9 mouse cellular contexts compared by ENCODE assay signal in genomic region chr11:98284230-98284629, GRCm38 (mm10). TPM values are rescaled to one million over a fixed set of nuclear protein-coding genes. Genes with fewer than 3 reads are reported as not detected.
DNase-seq lines count a peak whose midpoint lies in the region; ATAC-seq and TF ChIP-seq lines count a peak whose summit lies in the region.
"Had no signal": no experiment of that assay in that cellular context is flagged by ENCODE, and none has a peak within 500 bp of the region (broad histone marks: within the 10 kb centered on the region; RNA-seq: fewer than 3 reads in every experiment).

No protein-coding gene starts in this region.

- peaks cover 6% of the 10 kb centered on the region for H3K4me1 ChIP-seq in cerebellum, adult 2 months (ENCODE audit: control insufficient read depth, insufficient read depth, low read length)
- H3K4me1 ChIP-seq in hindbrain, embryonic 16.5 days (ENCODE audit: control insufficient read depth, insufficient read depth, low read depth, low read length) = peaks cover 22% of the 10 kb centered on the region

- peak overlapping the region; percentile 42 for H3K9ac ChIP-seq in hindbrain, embryonic 16.5 days (ENCODE audit: low read depth, low read length)

- ATAC-seq in cerebellum, adult (ENCODE audit: insufficient number of reproducible peaks, low FRiP score, low TSS enrichment) = no peak; the same call in 1 of the 2 replicates
- ATAC-seq in hindbrain, embryonic 16.5 days = peak; percentile 81

- peak; percentile 52 to 54 for DNase-seq in cerebellum, adult 2 months
- peak; percentile 57 to 64 for DNase-seq in right cerebral cortex, adult 2 months (ENCODE audit: low spot score in 2 of 2)
- DNase-seq in right cerebral cortex, postnatal 36 days (ENCODE audit: low spot score in 2 of 2) = no peak
- DNase-seq in mesoderm, embryonic 11.5 days (ENCODE audit: low read depth, low spot score) = peak; percentile 45
- DNase-seq in thymus, postnatal 36 days = peak; percentile 8 to 14
- DNase-seq in gastrocnemius, postnatal 4 days (ENCODE audit: low spot score in 2 of 2) = no peak

- 3% methylated on average over 15 of the region's 17 CpGs for WGBS in cerebellum, adult 2 months
- 2% methylated on average over 17 of the region's 17 CpGs for WGBS in hindbrain, embryonic 16.5 days

- peak overlapping the region; percentile 50 for H3K4me3 ChIP-seq in cerebellum, adult 2 months (replicated peaks; ENCODE audit: insufficient read depth, low read depth, low read length)
- H3K4me3 ChIP-seq in hindbrain, embryonic 16.5 days (ENCODE audit: low read length) = peak overlapping the region; percentile 26
- H3K4me3 ChIP-seq: erythroblast, embryonic 14.5 days had no signal

- no peak for TF ChIP-seq CTCF in cerebellum, adult 2 months (IDR thresholded peaks at IDR 0.05; ENCODE audit: borderline replicate concordance, insufficient read depth, low read depth, low read length)

- no peaks in the 10 kb centered on the region for H3K27me3 ChIP-seq in cerebellum, adult 2 months (ENCODE audit: control insufficient read depth, insufficient read depth, low read length)
- H3K27me3 ChIP-seq in hindbrain, embryonic 16.5 days (replicated peaks; ENCODE audit: control insufficient read depth, insufficient read depth, low read length) = no peaks in the 10 kb centered on the region

- no peak overlapping the region for H3K27ac ChIP-seq in cerebellum, adult 2 months (ENCODE audit: insufficient read depth, low read length)
- H3K27ac ChIP-seq in hindbrain, embryonic 16.5 days (ENCODE audit: low read depth, low read length) = peak overlapping the region; percentile 79

- H3K36me3 ChIP-seq in hindbrain, embryonic 16.5 days (ENCODE audit: control insufficient read depth, insufficient read depth, low read length) = no peaks in the 10 kb centered on the region

- no peak for TF ChIP-seq POLR2A in cerebellum, adult 2 months (IDR thresholded peaks at IDR 0.05; ENCODE audit: borderline replicate concordance, insufficient read depth, low read length)

- H3K9me3 ChIP-seq in hindbrain, embryonic 16.5 days (ENCODE audit: control insufficient read depth, low read length) = no peaks in the 10 kb centered on the region

- peak overlapping the region; percentile 56 for H3K4me2 ChIP-seq in hindbrain, embryonic 16.5 days (ENCODE audit: low read length)

RNA-seq across cellular contexts. Expression of gene Neurod2, which starts 45.2 kb away (rescaled TPM):
- 57.4 and 68.4 TPM in 2 replicates for polyA plus RNA-seq in cerebellum, adult 2 months (2012; rRNA removed)
- polyA plus RNA-seq in hindbrain, embryonic 16.5 days (2015; fragmentation: Nextera tagmentation; extraction: Ambion mirVana) = 22.9 and 23.4 TPM in 2 replicates
- total RNA-seq in gastrocnemius, postnatal 4 days (2021) = not detected
- polyA plus RNA-seq: erythroblast, embryonic 14.5 days had no signal

Comparison
In these comparisons a context has a peak if more than half of its experiments do, and no peak if none do; other contexts are left out.
1. DNase-seq: peak in cerebellum, adult 2 months (2 of 2), right cerebral cortex, adult 2 months (2 of 2), mesoderm, embryonic 11.5 days (single experiment) and thymus, postnatal 36 days (2 of 2); none in right cerebral cortex, postnatal 36 days (0 of 2) and gastrocnemius, postnatal 4 days (0 of 2).